Mouse (Mus musculus): ENCODE measurements around the gene Mthfd1l. TPM values are rescaled to one million over a fixed set of nuclear protein-coding genes. Genes with fewer than 3 reads are reported as not detected.
"Not testable (repeated sequence)": the region's sequence is repeated elsewhere in the genome, so short reads cannot be mapped to it uniquely, and the experiment has no call there.

Mthfd1l gene
- total RNA-seq, 2 experiments from 2014 or later, result 10.9 to 11.2 TPM

GRCm38 (mm10) chr10:4072491-4072890, 99.6 kb downstream of the Mthfd1l start:
- intact Hi-C loops (cut with DNase I); DNase-seq: not testable (repeated sequence)

GRCm38 (mm10) chr10:4078220-4078840, 105.4 kb downstream of the Mthfd1l start:
- DNase-seq, result no peak
- intact Hi-C loops (cut with DNase I), result no loop called here

- no peak for DNase-seq
- intact Hi-C loops (cut with DNase I), result no loop called here
These were observed 106.2 kb downstream of the Mthfd1l start for GRCm38 (mm10) chr10:4078979-4079630.

GRCm38 (mm10) chr10:4079643-4080244, 106.8 kb downstream of the Mthfd1l start:
- intact Hi-C loops (cut with DNase I), result no loop called here
- DNase-seq, result peak; percentile 32

GRCm38 (mm10) chr10:4083609-4084008, 110.7 kb downstream of the Mthfd1l start:
- intact Hi-C loops (cut with DNase I), result no loop called here
- DNase-seq, result no peak

- intact Hi-C loops (cut with DNase I), result no loop called here
These were observed 112.0 kb downstream of the Mthfd1l start for GRCm38 (mm10) chr10:4084907-4085306.

GRCm38 (mm10) chr10:4085363-4086141, 112.6 kb downstream of the Mthfd1l start:
- no peak for DNase-seq
- intact Hi-C loops (cut with DNase I), result no loop called here

More at GRCm38 (mm10) chr10:4084907-4085306, 112.0 kb downstream of the Mthfd1l start:
- no peak for DNase-seq

- intact Hi-C loops (cut with DNase I), result no loop called here
These were observed 114.6 kb downstream of the Mthfd1l start for GRCm38 (mm10) chr10:4087563-4087962.

GRCm38 (mm10) chr10:4088744-4089414, 116.0 kb downstream of the Mthfd1l start:
- DNase-seq, result peak; percentile 45
- intact Hi-C loops (cut with DNase I), result no loop called here

More at GRCm38 (mm10) chr10:4087563-4087962, 114.6 kb downstream of the Mthfd1l start:
- no peak for DNase-seq

- intact Hi-C loops (cut with DNase I), result no loop called here
- DNase-seq, result no peak
These were observed 117.0 kb downstream of the Mthfd1l start for GRCm38 (mm10) chr10:4089885-4090284.

- intact Hi-C loops (cut with DNase I), result no loop called here
- no peak for DNase-seq
These were observed 120.1 kb downstream of the Mthfd1l start for GRCm38 (mm10) chr10:4092990-4093389.

- intact Hi-C loops (cut with DNase I), result no loop called here
- DNase-seq, result no peak
These were observed 121.3 kb downstream of the Mthfd1l start for GRCm38 (mm10) chr10:4094093-4094817.

GRCm38 (mm10) chr10:4096151-4096550, 123.2 kb downstream of the Mthfd1l start:
- no peak for DNase-seq
- intact Hi-C loops (cut with DNase I), result no loop called here

- intact Hi-C loops (cut with DNase I), result no loop called here
- DNase-seq, result no peak
These were observed 127.1 kb downstream of the Mthfd1l start for GRCm38 (mm10) chr10:4100007-4100406.

GRCm38 (mm10) chr10:4105676-4106528, 133.0 kb downstream of the Mthfd1l start:
- intact Hi-C loops (cut with DNase I), result no loop called here
- peak; percentile 25 for DNase-seq

- intact Hi-C loops (cut with DNase I), result no loop called here
- no peak for DNase-seq
These were observed 134.9 kb downstream of the Mthfd1l start for GRCm38 (mm10) chr10:4107661-4108338.

GRCm38 (mm10) chr10:4108462-4108861, 135.5 kb downstream of the Mthfd1l start:
- intact Hi-C loops (cut with DNase I), result no loop called here
- no peak for DNase-seq

- no peak for DNase-seq
- intact Hi-C loops (cut with DNase I), result no loop called here
These were observed 138.3 kb downstream of the Mthfd1l start for GRCm38 (mm10) chr10:4111095-4111794.

All from left cerebral cortex, postnatal 4 days (tissue).